Mouse (Mus musculus): ENCODE data around the gene Scmh1. TPM values are rescaled to one million over a fixed set of nuclear protein-coding genes. Genes with fewer than 3 reads are reported as not detected.

Scmh1 gene
- polyA plus RNA-seq (2014; fragmentation: Illumina TruSeq; extraction: RNeasy Lipid Tissue Mini Kit (QIAGEN cat#74804); ENCODE audit: low read depth, low replicate concordance) = 4.3 TPM

GRCm38 (mm10) chr4:120405144-120405805, at the start of gene Scmh1:
Scmh1 (plus strand) TSS chr4:120405281.

DNA sequence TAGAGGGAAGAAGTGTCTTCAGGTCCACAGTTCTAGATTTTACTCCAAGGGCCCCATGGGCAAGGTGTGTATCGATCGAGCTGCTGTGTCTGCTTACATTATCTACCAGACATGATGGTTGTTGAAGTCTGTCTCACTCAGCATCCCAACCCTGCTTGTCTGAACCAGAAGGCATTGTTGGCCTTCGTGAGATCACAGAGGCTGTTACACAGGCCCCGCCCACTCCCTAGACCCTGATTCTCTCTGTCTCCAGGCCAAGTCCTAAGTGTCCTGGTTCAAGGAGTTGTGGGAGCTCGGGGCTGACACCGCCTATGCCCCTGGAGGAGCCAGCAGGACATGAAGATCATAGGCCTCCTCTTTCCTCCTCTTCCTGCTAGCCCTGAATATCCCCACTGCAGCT, 126.9 kb downstream of the Scmh1 start, which contains the start of gene Slfnl1:
TSS of gene Slfnl1 (plus strand) at position 246 of the 400 bp plus-strand sequence.

DNA sequence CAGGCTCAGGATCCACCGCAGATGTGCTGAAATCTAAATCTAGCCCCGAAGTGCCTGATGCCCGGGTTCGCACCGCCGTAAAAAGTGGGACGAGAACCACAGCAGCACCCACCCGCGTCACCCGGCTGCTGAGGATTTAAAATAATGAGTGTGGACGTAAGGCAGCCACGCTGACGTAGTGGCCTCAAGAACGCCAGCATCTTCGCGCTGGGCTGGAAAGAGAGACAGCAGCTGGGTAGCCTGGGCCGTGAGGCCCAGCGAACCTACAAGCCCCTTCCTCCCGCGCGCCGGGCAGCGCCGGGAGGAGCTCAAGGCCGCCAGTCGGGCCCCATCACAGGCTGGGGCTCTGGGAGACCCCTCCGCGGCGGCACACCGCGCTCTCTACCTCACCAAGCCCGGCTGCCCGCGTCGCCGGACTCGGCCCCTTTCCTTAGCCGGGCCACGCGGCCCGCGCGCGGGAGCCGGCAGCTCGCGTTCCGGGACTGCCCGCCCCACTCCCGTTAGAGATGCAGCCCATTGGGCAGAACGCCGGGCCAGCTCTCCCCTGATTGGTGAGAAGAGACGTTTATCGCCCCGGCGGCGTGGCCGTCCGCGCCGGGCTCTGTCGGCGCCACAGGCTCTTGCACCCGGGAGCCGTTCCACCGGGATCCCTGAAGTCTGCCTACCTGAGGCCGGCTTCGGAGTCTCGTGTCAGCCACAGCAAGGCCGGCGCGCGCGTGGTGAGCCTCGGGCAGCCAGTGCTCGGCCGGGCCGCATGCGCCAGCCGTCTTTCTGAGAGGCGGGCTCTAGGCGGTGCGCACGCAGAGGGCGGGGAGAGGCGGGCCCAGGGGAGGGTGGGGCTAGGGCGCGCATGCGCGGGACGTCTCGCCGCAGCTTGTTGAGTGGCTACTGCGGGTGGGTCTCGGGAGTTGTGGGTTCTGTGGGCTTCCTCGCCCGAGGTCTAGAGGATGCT, 164.7 kb downstream of the Scmh1 start, which contains the start of gene Ctps:
TSS of gene Ctps (minus strand) at position 791 of the 952 bp plus-strand sequence.

Other genes starting within 250 kb of the Scmh1 start
- not detected for gene Edn2, start 244.1 kb upstream of the Scmh1 start, polyA plus RNA-seq (2014; fragmentation: Illumina TruSeq; extraction: RNeasy Lipid Tissue Mini Kit (QIAGEN cat#74804); ENCODE audit: low read depth, low replicate concordance)
- gene Foxo6, start 117.9 kb upstream of the Scmh1 start, polyA plus RNA-seq (2014; fragmentation: Illumina TruSeq; extraction: RNeasy Lipid Tissue Mini Kit (QIAGEN cat#74804); ENCODE audit: low read depth, low replicate concordance) = not detected
- gene Slfnl1, start 127.0 kb downstream of the Scmh1 start, polyA plus RNA-seq (2014; fragmentation: Illumina TruSeq; extraction: RNeasy Lipid Tissue Mini Kit (QIAGEN cat#74804); ENCODE audit: low read depth, low replicate concordance) = not detected
- 3.1 TPM for gene Ctps, start 165.0 kb downstream of the Scmh1 start, polyA plus RNA-seq (2014; fragmentation: Illumina TruSeq; extraction: RNeasy Lipid Tissue Mini Kit (QIAGEN cat#74804); ENCODE audit: low read depth, low replicate concordance)
- not detected for gene Gm8439, start 183.5 kb downstream of the Scmh1 start, polyA plus RNA-seq (2014; fragmentation: Illumina TruSeq; extraction: RNeasy Lipid Tissue Mini Kit (QIAGEN cat#74804); ENCODE audit: low read depth, low replicate concordance)

Measured in liver, adult 10 weeks (tissue).